Mouse (Mus musculus): ENCODE measurements around the gene Fnbp1l. TPM values are rescaled to one million over a fixed set of nuclear protein-coding genes. Genes with fewer than 3 reads are reported as not detected.

The Fnbp1l gene
- total and polyA plus RNA-seq, 3 experiments, result 1.5 to 2.0 (median 2.0) TPM

DNA sequence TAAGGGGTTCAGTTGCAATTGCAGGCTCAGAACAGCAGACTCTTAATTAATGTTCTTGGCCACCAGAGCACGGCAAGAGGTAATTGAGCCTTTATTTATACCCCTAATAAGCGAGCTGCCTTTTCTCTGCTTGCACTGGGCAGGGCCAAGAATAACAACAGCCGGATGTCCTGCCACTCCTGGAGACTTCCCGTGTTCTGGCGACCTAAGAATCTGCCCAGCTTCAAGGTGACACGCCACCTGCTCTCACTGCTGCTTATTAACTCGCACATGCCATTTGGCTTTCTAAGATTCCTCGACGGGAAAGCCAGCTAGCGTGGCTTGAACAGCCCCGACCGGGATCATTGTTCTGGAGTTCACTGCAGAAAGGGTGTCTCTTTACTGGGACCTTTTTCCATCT, 15.7 kb upstream of the Fnbp1l start:
- DNase-seq (ENCODE audit: extremely low read depth), result no peak
- Histone ChIP-seq H3K79me2 (replicated peaks; ENCODE audit: control insufficient read depth, extremely low read depth, insufficient read depth, poor library complexity, severe bottlenecking) (no peaks in the 10 kb centered on the region), H3K27ac (ENCODE audit: insufficient read depth, low read depth) (no peak overlapping the region), H3K4me1 (ENCODE audit: control insufficient read depth in 1 of 2, insufficient read depth in 2 of 2) (peaks cover 3 to 8% of the 10 kb centered on the region in 2 experiments), H3K27me3 (replicated peaks) (no peaks in the 10 kb centered on the region), H3K9me3 (replicated peaks; ENCODE audit: low read length) (no peaks in the 10 kb centered on the region), H3K36me3 (replicated peaks in 1 of 2; ENCODE audit: control insufficient read depth in 1 of 2, insufficient read depth in 1 of 2, low read length in 1 of 2) (no peaks in the 10 kb centered on the region), H3K4me3 (replicated peaks in 1 of 3; ENCODE audit: low read depth in 2 of 3, low read length in 2 of 3, poor library complexity in 1 of 3) (no peak overlapping the region), H3K4me2 (ENCODE audit: insufficient read depth, low read depth, poor library complexity, severe bottlenecking) (no peak overlapping the region), H3K9ac (ENCODE audit: insufficient read depth, low read depth) (no peak overlapping the region)
- TF ChIP-seq ZC3H11A (IDR thresholded peaks at IDR 0.05; ENCODE audit: low read depth, low read length), result no peak
- no peak for TF ChIP-seq ETS1 (conservative IDR thresholded peaks at IDR 0.05; ENCODE audit: low read depth, low read length)
- TF ChIP-seq E2F4 (IDR thresholded peaks at IDR 0.05; ENCODE audit: insufficient replicate concordance, low read depth, low read length), result no peak
- no peak for TF ChIP-seq KAT2A (IDR thresholded peaks at IDR 0.05; ENCODE audit: insufficient replicate concordance, low read length)
- no peak for TF ChIP-seq PAX5 (IDR thresholded peaks at IDR 0.05; ENCODE audit: low read length)
- no peak for TF ChIP-seq NRF1 (IDR thresholded peaks at IDR 0.05; ENCODE audit: low read depth, low read length)
- in situ Hi-C loops (cut with MboI; ENCODE audit: low pct_ligation_motif_present, low pct_unique_long_range_greater_than_20kb, low sequenced_read_pairs), result loop anchor here (25.0 kb wide), 3 partner anchors 277 to 748 kb away; partner anchors contain the start of genes 1810037I17Rik and Gm10959
- dilution Hi-C loops (cut with MboI; ENCODE audit: extremely low pct_ligation_motif_present, extremely low pct_unique_long_range_greater_than_20kb, low sequenced_read_pairs), result no loop called here

DNA sequence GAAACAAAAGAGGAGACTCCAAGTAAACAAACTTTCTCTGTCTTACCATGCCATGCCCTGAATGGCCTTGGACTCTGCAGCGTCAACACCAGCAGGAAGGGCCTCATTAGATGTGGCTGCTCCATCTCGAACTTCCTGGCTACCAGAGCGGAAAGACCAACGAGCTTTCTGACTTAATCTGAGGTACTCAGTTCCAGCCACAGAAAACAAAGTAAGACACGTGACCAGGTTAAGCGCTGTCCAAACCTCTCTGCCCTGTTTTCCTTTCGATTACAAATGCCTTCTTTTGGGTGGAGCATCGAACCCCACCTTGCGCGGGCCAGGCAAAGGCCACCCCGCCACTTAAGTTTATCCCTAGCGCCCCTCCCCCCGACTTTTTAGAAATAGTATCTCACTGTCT, 10.1 kb upstream of the Fnbp1l start:
- H3K27me3 ChIP-seq (replicated peaks), result no peaks in the 10 kb centered on the region
- H3K79me2 ChIP-seq (replicated peaks; ENCODE audit: control insufficient read depth, extremely low read depth, insufficient read depth, poor library complexity, severe bottlenecking), result no peaks in the 10 kb centered on the region
- H3K9me3 ChIP-seq (replicated peaks; ENCODE audit: low read length), result no peaks in the 10 kb centered on the region
- H3K27ac ChIP-seq (ENCODE audit: insufficient read depth, low read depth), result no peak overlapping the region
- H3K9ac ChIP-seq (ENCODE audit: insufficient read depth, low read depth), result no peak overlapping the region
- no peak for DNase-seq (ENCODE audit: extremely low read depth)
- H3K4me2 ChIP-seq (ENCODE audit: insufficient read depth, low read depth, poor library complexity, severe bottlenecking), result no peak overlapping the region
- TF ChIP-seq MYC (IDR thresholded peaks at IDR 0.05; ENCODE audit: low read depth, low read length) (no peak), GABPA (IDR thresholded peaks at IDR 0.05; ENCODE audit: insufficient replicate concordance, low read depth, low read length) (no peak), MAFK (IDR thresholded peaks at IDR 0.05; ENCODE audit: insufficient replicate concordance, low read length) (no peak), IRF4 (IDR thresholded peaks at IDR 0.05; ENCODE audit: low read depth, low read length) (no peak), HCFC1 (IDR thresholded peaks at IDR 0.05; ENCODE audit: low read depth, low read length) (no peak), ZMIZ1 (IDR thresholded peaks at IDR 0.05; ENCODE audit: low read depth, low read length) (no peak), MXI1 (IDR thresholded peaks at IDR 0.05; ENCODE audit: low read depth, low read length) (no peak), CTCF (conservative IDR thresholded peaks at IDR 0.05 in 1 of 2, IDR thresholded peaks at IDR 0.05 in 1 of 2; ENCODE audit: low read depth in 2 of 2, low read length in 2 of 2) (no peak), CHD2 (IDR thresholded peaks at IDR 0.05; ENCODE audit: low read length) (no peak), ELF1 (IDR thresholded peaks at IDR 0.05; ENCODE audit: low read depth, low read length) (no peak), POLR2A (IDR thresholded peaks at IDR 0.05; ENCODE audit: low read depth, low read length) (no peak), KAT2A (IDR thresholded peaks at IDR 0.05; ENCODE audit: insufficient replicate concordance, low read length) (no peak), UBTF (IDR thresholded peaks at IDR 0.05; ENCODE audit: low read depth, low read length) (no peak), MEF2A (IDR thresholded peaks at IDR 0.05; ENCODE audit: borderline replicate concordance, low read depth, low read length) (no peak), ZKSCAN1 (IDR thresholded peaks at IDR 0.05; ENCODE audit: borderline replicate concordance, low read depth, low read length) (no peak), E2F4 (IDR thresholded peaks at IDR 0.05; ENCODE audit: insufficient replicate concordance, low read depth, low read length) (no peak)
- H3K4me1 ChIP-seq (ENCODE audit: control insufficient read depth in 1 of 2, insufficient read depth in 2 of 2), result no peaks in the 10 kb centered on the region
- H3K36me3 ChIP-seq (replicated peaks in 1 of 2; ENCODE audit: control insufficient read depth in 1 of 2, insufficient read depth in 1 of 2, low read length in 1 of 2), result no peaks in the 10 kb centered on the region
- H3K4me3 ChIP-seq (replicated peaks in 1 of 3; ENCODE audit: low read depth in 2 of 3, low read length in 2 of 3, poor library complexity in 1 of 3), result no peak overlapping the region
- in situ Hi-C loops (cut with MboI; ENCODE audit: low pct_ligation_motif_present, low pct_unique_long_range_greater_than_20kb, low sequenced_read_pairs) (loop anchor here (25.0 kb wide), 3 partner anchors 283 to 742 kb away; partner anchors contain the start of genes 1810037I17Rik and Gm10959), dilution Hi-C loops (cut with MboI; ENCODE audit: extremely low pct_ligation_motif_present, extremely low pct_unique_long_range_greater_than_20kb, low sequenced_read_pairs) (no loop called here)

Data from CH12.LX (cell line).